Mouse (Mus musculus) frontal cortex, postnatal 14 days (tissue): ENCODE results near the gene Cars.

Experiments
- DNase-seq, 2 experiments: peaks; one replicate each; pipeline ENCODE4 v3.0.0; 2022; ENCODE audit warnings: low spot score in 2 of 2

The Cars gene

DNA sequence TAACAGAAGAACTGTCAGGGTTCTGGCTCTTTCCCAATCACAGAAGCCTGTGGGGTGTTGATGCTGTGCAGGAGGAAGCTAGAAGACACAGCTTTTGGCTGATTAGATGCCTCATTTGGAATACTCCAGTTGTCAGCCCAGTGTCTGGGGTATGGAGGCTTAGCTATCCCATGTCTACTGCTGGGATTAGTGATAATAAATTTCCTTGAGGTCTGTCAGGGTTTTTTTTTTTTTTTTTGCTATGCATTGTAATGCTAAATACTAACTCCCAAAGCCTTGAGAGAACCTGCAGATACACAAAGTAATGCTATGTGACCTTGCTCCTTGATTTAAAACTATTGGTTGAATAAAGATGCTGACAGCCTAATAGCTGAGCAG is 88.6 kb downstream of the Cars start:
- no peak for DNase-seq

GRCm38 (mm10) chr7:143510593-143511334 is 89.1 kb downstream of the Cars start:
- DNase-seq: no peak

DNA sequence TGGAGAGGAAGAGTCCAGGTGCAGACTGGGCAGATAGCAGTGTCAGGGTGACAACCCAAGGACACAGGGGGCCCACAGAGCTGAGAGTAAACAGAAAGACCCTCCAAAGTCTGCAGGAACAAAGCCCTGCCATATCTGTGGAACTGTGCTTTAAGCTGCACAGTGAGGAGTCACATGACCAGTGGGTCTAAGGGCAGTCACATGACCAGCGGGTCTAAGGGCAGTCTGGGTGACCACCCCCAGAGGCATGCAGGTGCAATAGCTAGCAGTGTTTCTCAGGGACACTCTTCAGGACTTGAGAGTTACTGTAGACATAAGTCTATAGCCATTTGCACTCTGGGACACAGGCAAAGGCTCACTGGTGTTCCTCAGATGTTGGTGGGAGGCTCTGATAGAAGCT is 90.3 kb downstream of the Cars start:
- DNase-seq: no peak
